Mouse (Mus musculus) urinary bladder, postnatal 36 days (tissue): ENCODE measurements around the gene Ppa2.

Experiments used
- DNase-seq, 2 experiments: peaks; one replicate each; pipeline ENCODE4 v3.0.0; 2022; ENCODE audit warnings: low spot score in 2 of 2, mixed read lengths in 1 of 2

Gene Ppa2

GRCm38 (mm10) chr3:133309954-133310808 lies at the start of gene Ppa2:
Ppa2 (plus strand) TSS chr3:133310110.
- DNase-seq = peak; percentile 64 to 81

- peak; percentile 68 to 69 for DNase-seq
Measured at GRCm38 (mm10) chr3:133271887-133272286, 38.0 kb upstream of the Ppa2 start.

- DNase-seq = no peak
Measured at GRCm38 (mm10) chr3:133284587-133284986, 25.3 kb upstream of the Ppa2 start.

- no peak for DNase-seq
Measured at GRCm38 (mm10) chr3:133288795-133289194, 21.1 kb upstream of the Ppa2 start.

- DNase-seq = no peak
Measured at GRCm38 (mm10) chr3:133304328-133304727, 5.6 kb upstream of the Ppa2 start.

GRCm38 (mm10) chr3:133308361-133308760 lies 1.5 kb upstream of the Ppa2 start:
- no peak for DNase-seq

- no peak for DNase-seq
Measured at GRCm38 (mm10) chr3:133309359-133309758, 551 bp upstream of the Ppa2 start.

- DNase-seq = no peak
Measured at GRCm38 (mm10) chr3:133310809-133311179, 884 bp downstream of the Ppa2 start.

GRCm38 (mm10) chr3:133312331-133312730 lies 2.4 kb downstream of the Ppa2 start:
- DNase-seq = no peak

GRCm38 (mm10) chr3:133312850-133313249 lies 2.9 kb downstream of the Ppa2 start:
- DNase-seq = no peak

- no peak for DNase-seq
Measured at GRCm38 (mm10) chr3:133313491-133314199, 3.7 kb downstream of the Ppa2 start.

- DNase-seq = peak; percentile 60
Measured at GRCm38 (mm10) chr3:133314475-133314874, 4.6 kb downstream of the Ppa2 start.

GRCm38 (mm10) chr3:133315011-133315410 lies 5.1 kb downstream of the Ppa2 start:
- DNase-seq = no peak

- DNase-seq = no peak
Measured at GRCm38 (mm10) chr3:133315647-133316046, 5.7 kb downstream of the Ppa2 start.

GRCm38 (mm10) chr3:133317845-133318244 lies 7.9 kb downstream of the Ppa2 start:
- no peak for DNase-seq

GRCm38 (mm10) chr3:133318596-133318995 lies 8.7 kb downstream of the Ppa2 start:
- no peak for DNase-seq

- no peak for DNase-seq
Measured at GRCm38 (mm10) chr3:133319795-133320194, 9.9 kb downstream of the Ppa2 start.

GRCm38 (mm10) chr3:133320313-133320712 lies 10.4 kb downstream of the Ppa2 start:
- DNase-seq = no peak

- no peak for DNase-seq
Measured at GRCm38 (mm10) chr3:133321928-133322327, 12.0 kb downstream of the Ppa2 start.

- DNase-seq = no peak
Measured at GRCm38 (mm10) chr3:133322552-133322951, 12.6 kb downstream of the Ppa2 start.

GRCm38 (mm10) chr3:133325135-133325534 lies 15.2 kb downstream of the Ppa2 start:
- DNase-seq = no peak

GRCm38 (mm10) chr3:133328551-133328950 lies 18.6 kb downstream of the Ppa2 start:
- no peak for DNase-seq

GRCm38 (mm10) chr3:133329406-133329805 lies 19.5 kb downstream of the Ppa2 start:
- no peak for DNase-seq
